Mouse (Mus musculus): ENCODE measurements around the gene Inka2.

Gene Inka2

DNA sequence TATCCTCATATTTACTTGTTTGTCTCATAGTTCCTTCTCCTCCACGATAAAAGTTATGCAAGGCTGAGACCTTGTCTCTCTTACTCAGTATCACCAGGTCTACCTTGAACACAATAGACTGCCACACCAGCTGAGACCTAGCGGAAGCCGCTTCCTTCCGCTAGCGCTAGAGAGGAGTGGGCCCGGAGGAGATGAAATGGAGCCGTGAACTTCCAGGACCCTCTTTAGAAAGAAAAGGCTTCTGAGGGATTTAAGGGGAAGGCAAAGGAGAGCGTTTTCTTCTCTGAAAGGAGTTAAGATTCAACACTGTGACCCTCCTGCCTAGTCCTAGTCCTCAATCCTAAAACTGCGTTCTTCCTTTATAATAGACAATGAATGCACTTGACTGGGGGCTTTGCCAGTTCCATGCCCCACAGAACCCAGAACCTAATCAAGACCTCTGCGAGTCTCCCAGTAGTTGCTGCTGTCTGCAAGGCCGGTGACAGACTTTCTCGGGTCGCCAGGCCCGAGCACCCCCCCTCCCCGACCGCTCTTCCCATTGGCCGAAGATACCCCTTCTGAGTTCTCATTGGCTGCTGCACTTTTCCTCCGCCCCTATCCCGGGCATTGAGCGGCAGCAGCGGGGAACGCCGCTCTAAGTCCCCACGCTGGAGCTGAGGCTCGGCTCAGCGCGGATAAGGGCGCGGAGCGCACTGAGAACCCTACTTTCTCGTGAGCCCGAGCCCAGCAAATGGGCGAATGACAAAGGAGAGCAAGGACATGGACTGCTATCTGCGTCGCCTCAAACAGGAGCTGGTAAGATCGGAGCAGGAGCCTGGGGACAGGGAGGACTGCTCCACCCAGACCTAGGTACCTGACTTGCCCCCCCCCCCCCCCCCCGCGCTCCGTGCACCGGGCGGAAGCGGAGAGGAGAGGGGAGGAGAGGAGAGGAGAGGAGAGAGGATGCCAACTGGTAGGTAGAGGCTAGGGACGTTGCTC, at the start of gene Inka2:
Gene Inka2, plus strand, starts transcription at position 569 of the 978 bp plus-strand sequence.
- peak; percentile 73 for DNase-seq (ENCODE audit: low read depth, low spot score)
- Histone ChIP-seq H3K27me3 (ENCODE audit: control insufficient read depth, insufficient read depth, low read length, poor library complexity, severe bottlenecking) (no peaks in the 10 kb centered on the region), H3K36me3 (ENCODE audit: control insufficient read depth, insufficient read depth, low read length, poor library complexity, severe bottlenecking) (no peaks in the 10 kb centered on the region)

GRCm38 (mm10) chr3:105655031-105655585, 49.3 kb upstream of the Inka2 start:
- no peak for DNase-seq (ENCODE audit: low read depth, low spot score)
- Histone ChIP-seq H3K36me3 (ENCODE audit: control insufficient read depth, insufficient read depth, low read length, poor library complexity, severe bottlenecking) (no peaks in the 10 kb centered on the region), H3K27me3 (ENCODE audit: control insufficient read depth, insufficient read depth, low read length, poor library complexity, severe bottlenecking) (no peaks in the 10 kb centered on the region)

GRCm38 (mm10) chr3:105660530-105660929, 43.9 kb upstream of the Inka2 start:
- no peaks in the 10 kb centered on the region for H3K36me3 ChIP-seq (ENCODE audit: control insufficient read depth, insufficient read depth, low read length, poor library complexity, severe bottlenecking)
- no peaks in the 10 kb centered on the region for H3K27me3 ChIP-seq (ENCODE audit: control insufficient read depth, insufficient read depth, low read length, poor library complexity, severe bottlenecking)
- no peak for DNase-seq (ENCODE audit: low read depth, low spot score)

DNA sequence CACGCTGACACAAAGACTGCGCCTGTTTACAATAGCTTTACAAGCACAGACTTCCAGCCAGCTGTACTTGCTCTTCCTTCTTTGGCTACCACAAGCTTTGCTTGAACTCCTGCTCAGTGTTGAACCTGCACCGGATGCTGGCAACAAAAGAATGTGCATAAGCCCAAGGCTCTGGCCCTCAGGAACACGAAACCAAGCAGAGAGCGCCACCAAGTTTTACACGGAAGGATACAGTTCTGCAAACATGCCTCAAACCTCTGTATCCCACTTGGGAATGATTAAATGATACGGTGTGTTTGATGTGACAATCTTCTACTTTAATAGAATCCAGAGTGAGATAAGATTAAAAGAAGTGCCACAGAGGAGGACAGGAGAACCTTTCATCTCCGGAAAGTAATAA, 41.4 kb upstream of the Inka2 start:
- H3K27me3 ChIP-seq (ENCODE audit: control insufficient read depth, insufficient read depth, low read length, poor library complexity, severe bottlenecking) = no peaks in the 10 kb centered on the region
- no peaks in the 10 kb centered on the region for H3K36me3 ChIP-seq (ENCODE audit: control insufficient read depth, insufficient read depth, low read length, poor library complexity, severe bottlenecking)
- DNase-seq (ENCODE audit: low read depth, low spot score) = no peak

GRCm38 (mm10) chr3:105665105-105665765, 39.2 kb upstream of the Inka2 start:
- Histone ChIP-seq H3K36me3 (ENCODE audit: control insufficient read depth, insufficient read depth, low read length, poor library complexity, severe bottlenecking) (no peaks in the 10 kb centered on the region), H3K27me3 (ENCODE audit: control insufficient read depth, insufficient read depth, low read length, poor library complexity, severe bottlenecking) (no peaks in the 10 kb centered on the region)
- DNase-seq (ENCODE audit: low read depth, low spot score) = no peak

DNA sequence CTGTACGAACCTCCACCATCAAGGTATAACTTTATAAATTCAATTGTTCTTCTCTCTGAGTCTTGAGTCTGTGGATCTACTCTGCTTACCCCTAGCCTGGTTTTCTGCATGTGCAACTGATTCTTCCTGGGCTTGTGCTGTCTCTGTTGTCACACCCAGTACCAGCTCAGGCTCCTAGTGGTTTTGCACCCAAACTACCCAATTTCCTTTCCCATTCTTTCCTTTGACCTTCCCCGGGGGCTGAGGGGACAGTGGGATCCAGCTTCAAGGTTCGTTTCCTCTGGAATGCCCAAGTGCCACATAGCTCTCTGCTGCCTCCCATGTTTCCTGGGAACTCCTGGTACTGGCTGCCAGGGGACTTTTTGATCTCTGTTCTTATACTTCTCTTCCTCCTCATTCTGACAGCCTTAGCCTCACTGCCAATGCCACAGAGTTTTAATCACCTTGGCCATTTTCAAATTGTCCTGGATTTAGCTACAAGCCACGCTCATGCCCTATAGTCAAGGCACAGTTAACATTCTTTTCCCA, 37.3 kb upstream of the Inka2 start:
- no peak for DNase-seq (ENCODE audit: low read depth, low spot score)
- no peaks in the 10 kb centered on the region for H3K27me3 ChIP-seq (ENCODE audit: control insufficient read depth, insufficient read depth, low read length, poor library complexity, severe bottlenecking)
- no peaks in the 10 kb centered on the region for H3K36me3 ChIP-seq (ENCODE audit: control insufficient read depth, insufficient read depth, low read length, poor library complexity, severe bottlenecking)

DNA sequence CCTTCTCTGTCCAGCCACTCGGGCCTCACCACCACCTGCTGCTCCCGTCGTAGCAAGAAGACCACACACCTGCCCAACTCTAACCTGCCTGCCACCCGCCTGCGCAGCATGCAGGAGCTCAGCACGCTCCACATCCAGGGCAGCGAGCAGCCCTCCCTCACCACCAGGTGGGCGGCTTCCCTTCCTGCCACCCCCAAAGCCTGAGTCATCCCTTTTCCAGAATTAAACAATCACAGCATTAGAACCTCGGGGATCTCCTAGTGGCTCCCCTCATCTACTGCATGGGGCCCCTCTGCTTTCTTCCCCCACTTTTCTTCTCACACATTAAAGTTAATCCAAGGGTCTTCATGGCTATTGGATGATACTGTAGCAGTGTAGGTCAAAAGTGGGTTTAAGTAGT, 36.2 kb upstream of the Inka2 start:
- Histone ChIP-seq H3K27me3 (ENCODE audit: control insufficient read depth, insufficient read depth, low read length, poor library complexity, severe bottlenecking) (no peaks in the 10 kb centered on the region), H3K36me3 (ENCODE audit: control insufficient read depth, insufficient read depth, low read length, poor library complexity, severe bottlenecking) (no peaks in the 10 kb centered on the region)
- DNase-seq (ENCODE audit: low read depth, low spot score) = no peak

DNA sequence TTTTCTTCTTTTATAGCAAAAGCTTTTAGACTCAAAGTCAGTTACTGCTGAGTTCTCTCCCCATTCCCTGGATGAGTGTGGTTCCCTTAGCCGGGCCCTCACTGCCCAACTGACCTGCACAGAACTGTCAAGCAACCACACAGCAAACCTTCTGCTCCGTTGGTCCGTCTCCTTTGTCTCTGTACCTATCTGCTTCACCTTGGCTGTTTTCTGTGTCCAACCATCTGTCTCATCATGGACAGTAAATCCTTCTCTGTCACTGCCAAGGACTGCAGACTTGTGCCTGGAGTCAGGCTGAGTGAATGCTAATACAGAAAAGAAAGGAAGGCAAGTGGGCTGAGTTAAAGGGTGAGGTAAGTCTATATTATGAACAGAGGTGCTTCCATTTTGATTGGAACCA, 34.6 kb upstream of the Inka2 start:
- H3K36me3 ChIP-seq (ENCODE audit: control insufficient read depth, insufficient read depth, low read length, poor library complexity, severe bottlenecking) = no peaks in the 10 kb centered on the region
- DNase-seq (ENCODE audit: low read depth, low spot score) = no peak
- H3K27me3 ChIP-seq (ENCODE audit: control insufficient read depth, insufficient read depth, low read length, poor library complexity, severe bottlenecking) = no peaks in the 10 kb centered on the region

- no peak for DNase-seq (ENCODE audit: low read depth, low spot score)
- H3K36me3 ChIP-seq (ENCODE audit: control insufficient read depth, insufficient read depth, low read length, poor library complexity, severe bottlenecking) = no peaks in the 10 kb centered on the region
- no peaks in the 10 kb centered on the region for H3K27me3 ChIP-seq (ENCODE audit: control insufficient read depth, insufficient read depth, low read length, poor library complexity, severe bottlenecking)
Measured at GRCm38 (mm10) chr3:105670801-105671200, 33.6 kb upstream of the Inka2 start.

- H3K27me3 ChIP-seq (ENCODE audit: control insufficient read depth, insufficient read depth, low read length, poor library complexity, severe bottlenecking) = no peaks in the 10 kb centered on the region
- DNase-seq (ENCODE audit: low read depth, low spot score) = peak; percentile 92
Measured at GRCm38 (mm10) chr3:105674595-105675218, 29.7 kb upstream of the Inka2 start.

DNA sequence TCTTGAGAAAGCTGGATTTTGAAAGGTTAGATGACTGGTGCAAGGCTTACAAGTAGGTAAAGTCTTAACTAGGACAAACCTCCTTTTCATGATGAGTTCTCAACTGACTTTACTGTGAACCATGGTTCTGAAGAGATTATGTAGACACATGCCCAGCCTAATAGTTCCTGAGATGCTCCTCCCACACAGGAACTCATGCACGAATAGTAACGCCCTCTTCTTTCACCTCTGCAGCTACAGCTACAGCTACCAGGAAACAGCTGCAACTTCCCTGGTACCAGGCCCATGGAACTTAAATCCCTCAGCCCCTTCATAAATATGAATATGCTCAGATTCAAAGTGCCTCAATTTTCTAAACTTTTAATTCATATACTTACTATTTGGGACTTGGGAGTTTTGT, 28.5 kb upstream of the Inka2 start:
- peaks cover 9% of the 10 kb centered on the region for H3K36me3 ChIP-seq (ENCODE audit: control insufficient read depth, insufficient read depth, low read length, poor library complexity, severe bottlenecking)
- peak; percentile 41 for DNase-seq (ENCODE audit: low read depth, low spot score)
- no peaks in the 10 kb centered on the region for H3K27me3 ChIP-seq (ENCODE audit: control insufficient read depth, insufficient read depth, low read length, poor library complexity, severe bottlenecking)

More at GRCm38 (mm10) chr3:105674595-105675218, 29.7 kb upstream of the Inka2 start:
- peaks cover 7% of the 10 kb centered on the region for H3K36me3 ChIP-seq (ENCODE audit: control insufficient read depth, insufficient read depth, low read length, poor library complexity, severe bottlenecking)

DNA sequence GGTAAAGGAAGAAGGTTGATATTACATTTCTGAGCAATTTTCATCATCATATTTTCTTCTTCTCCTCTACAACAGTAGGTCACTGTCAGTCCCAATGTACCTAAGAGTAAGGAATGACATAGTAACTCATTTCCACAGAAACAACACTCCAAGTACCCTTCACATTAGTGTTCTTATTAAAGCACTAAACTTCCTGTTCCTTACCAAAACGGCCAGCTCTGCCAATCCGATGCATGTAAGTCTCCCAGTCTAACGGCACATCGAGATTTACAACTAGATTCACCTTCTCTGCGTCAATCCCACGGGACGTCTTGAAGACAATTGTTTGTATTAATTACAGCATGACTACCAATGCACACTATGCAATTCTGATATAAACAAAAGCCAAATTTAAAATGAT, 24.1 kb upstream of the Inka2 start:
- no peak for DNase-seq (ENCODE audit: low read depth, low spot score)
- H3K36me3 ChIP-seq (ENCODE audit: control insufficient read depth, insufficient read depth, low read length, poor library complexity, severe bottlenecking) = peaks cover 16% of the 10 kb centered on the region
- no peaks in the 10 kb centered on the region for H3K27me3 ChIP-seq (ENCODE audit: control insufficient read depth, insufficient read depth, low read length, poor library complexity, severe bottlenecking)

- Histone ChIP-seq H3K36me3 (ENCODE audit: control insufficient read depth, insufficient read depth, low read length, poor library complexity, severe bottlenecking) (peaks cover 5% of the 10 kb centered on the region; the same call in 1 of the 2 replicates), H3K27me3 (ENCODE audit: control insufficient read depth, insufficient read depth, low read length, poor library complexity, severe bottlenecking) (no peaks in the 10 kb centered on the region)
- peak; percentile 27 for DNase-seq (ENCODE audit: low read depth, low spot score)
Measured at GRCm38 (mm10) chr3:105686394-105687323, 17.7 kb upstream of the Inka2 start.

Measured in splenic B cell, adult 2 months (primary cell).